Mouse (Mus musculus) ES-E14 (cell line): ENCODE results near the gene Naalad2. TPM values are rescaled to one million over a fixed set of nuclear protein-coding genes. Genes with fewer than 3 reads are reported as not detected.
"Not testable (repeated sequence)": the region's sequence is repeated elsewhere in the genome, so short reads cannot be mapped to it uniquely, and the experiment has no call there.

Experiments used
- DNase-seq: peaks from one replicate; pipeline ENCODE4 v3.0.0-alpha.2; 2013; ENCODE audit warnings: low read depth, low spot score
- H3K27ac ChIP-seq: 2 replicates; pipeline ENCODE4 v1.5.1; 2012; ENCODE audit warnings: low read depth, mild to moderate bottlenecking, low read length, moderate library complexity, mixed read lengths; ENCODE audit not compliant: poor library complexity, insufficient read depth, severe bottlenecking
- H3K36me3 ChIP-seq: 2 replicates; pipeline ENCODE4 v1.6.1; 2012; ENCODE audit warnings: mild to moderate bottlenecking, low read length, moderate library complexity, mixed read lengths; ENCODE audit not compliant: control insufficient read depth, poor library complexity, insufficient read depth, severe bottlenecking
- H3K4me1 ChIP-seq, 2 experiments: fragments of 150-350 bp in 1 of 2; sonication (generic) in 1 of 2; 2 replicates each; pipeline ENCODE4 v1.6.1; 2012; ENCODE audit warnings: low read length in 2 of 2, mild to moderate bottlenecking in 1 of 2, mixed read lengths in 1 of 2; ENCODE audit not compliant: control insufficient read depth in 2 of 2, insufficient read depth in 2 of 2, poor library complexity in 1 of 2
- H3K4me3 ChIP-seq, 2 experiments: fragments of 150-350 bp in 1 of 2; sonication (generic) in 1 of 2; 2 replicates each; pipeline ENCODE4 v1.5.1; 2012; ENCODE audit warnings: low read length in 2 of 2, low read depth in 1 of 2, mild to moderate bottlenecking in 1 of 2, mixed read lengths in 1 of 2; ENCODE audit not compliant: insufficient read depth in 1 of 2, poor library complexity in 1 of 2, severe bottlenecking in 1 of 2
- H3K9ac ChIP-seq: 2 replicates; pipeline ENCODE4 v1.6.1; 2012; ENCODE audit warnings: low read depth, mild to moderate bottlenecking, low read length, mixed read lengths; ENCODE audit not compliant: poor library complexity, insufficient read depth, severe bottlenecking
- H3K9me3 ChIP-seq: fragments of 150-350 bp; sonication (generic); 2 replicates; pipeline ENCODE4 v1.6.1; 2012; ENCODE audit warnings: low read depth, mild to moderate bottlenecking, low read length; ENCODE audit not compliant: control insufficient read depth, insufficient read depth
- CHD2 ChIP-seq: IDR thresholded peaks from 2 replicates; pipeline ENCODE4 v1.6.1; 2014; ENCODE audit warnings: mild to moderate bottlenecking, low read depth, low read length, inconsistent platforms
- HCFC1 ChIP-seq: IDR thresholded peaks from 2 replicates; pipeline ENCODE4 v1.6.1; 2012; ENCODE audit warnings: low read length, inconsistent platforms, borderline replicate concordance; ENCODE audit not compliant: insufficient read depth
- MAFK ChIP-seq: IDR thresholded peaks from 2 replicates; pipeline ENCODE4 v1.6.1; 2014; ENCODE audit warnings: mild to moderate bottlenecking, low read depth, low read length, inconsistent platforms; ENCODE audit not compliant: insufficient read depth
- ZC3H11A ChIP-seq: IDR thresholded peaks from 2 replicates; pipeline ENCODE4 v1.6.1; 2012; ENCODE audit warnings: low read depth, mild to moderate bottlenecking, inconsistent platforms, low read length, borderline replicate concordance
- ZNF384 ChIP-seq: IDR thresholded peaks from 2 replicates; pipeline ENCODE4 v1.6.1; 2012; ENCODE audit warnings: low read depth, low read length, inconsistent platforms
- in situ Hi-C, 2 experiments: fragments of 600-800 bp; cut with MboI; formaldehyde crosslinking; loops; one replicate each; pipeline ENCODE4 v1.15.1; 2025; ENCODE audit warnings: low sequenced_read_pairs in 2 of 2, inconsistent platforms in 1 of 2; ENCODE audit not compliant: unreplicated experiment in 2 of 2
- total RNA-seq: library from RNA; depleted of rRNA; stranded (reverse); fragments of 300-350 nt; gene quantifications from 2 replicates; pipeline ENCODE4 v1.2.3, GENCODE M21; 2012

Naalad2 gene
- total RNA-seq, 1 experiment: 2.9 TPM

DNA sequence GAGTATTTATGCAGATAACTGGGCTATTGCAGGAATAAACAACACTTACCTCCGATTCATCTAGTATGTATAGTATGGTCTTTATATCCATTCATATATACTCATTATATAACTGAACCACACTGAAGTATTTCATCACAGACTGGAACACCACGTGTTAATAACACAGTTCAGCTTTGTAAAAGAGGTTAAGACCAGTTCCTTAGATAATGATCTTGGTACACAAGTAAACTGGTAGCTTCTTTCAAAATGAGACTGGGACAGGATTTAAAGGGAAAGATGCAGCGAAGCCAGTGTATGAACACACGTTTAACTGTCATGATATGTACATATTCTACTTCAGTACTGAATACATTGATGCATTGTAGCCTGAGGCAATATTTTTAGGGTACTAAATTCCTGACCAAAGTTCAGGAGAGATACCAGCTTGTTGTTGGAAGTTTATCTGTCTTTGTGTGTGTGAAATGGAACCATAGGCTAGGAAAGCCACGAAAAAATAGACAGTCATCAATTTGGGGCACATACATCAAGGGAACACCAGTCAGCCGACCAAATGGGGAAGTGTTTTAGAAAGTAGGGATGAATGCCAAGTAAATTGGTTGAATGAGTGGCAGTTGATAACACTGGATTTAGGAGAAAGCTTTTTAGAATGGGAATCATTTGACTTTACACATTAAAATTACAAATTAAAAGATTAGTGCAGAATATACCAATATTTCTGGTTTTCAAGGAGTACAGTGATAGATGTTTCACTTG, 109.6 kb downstream of the Naalad2 start:
- in situ Hi-C loops: no loop called here
- H3K4me1 ChIP-seq: peaks cover 2% of the 10 kb centered on the region in 2 experiments; a peak in 2 of 4 replicates
- TF ChIP-seq MAFK (no peak), HCFC1 (no peak), ZC3H11A (no peak)
- H3K27ac ChIP-seq: no peak overlapping the region; the same call in 1 of the 2 replicates
- DNase-seq: no peak
- H3K9me3 ChIP-seq: no peaks in the 10 kb centered on the region
- peak overlapping the region; percentile 80 to 91 for H3K4me3 ChIP-seq
- H3K36me3 ChIP-seq: no peaks in the 10 kb centered on the region; the same call in 1 of the 2 replicates
- peak overlapping the region; percentile 92; the same call in 1 of the 2 replicates for H3K9ac ChIP-seq

DNA sequence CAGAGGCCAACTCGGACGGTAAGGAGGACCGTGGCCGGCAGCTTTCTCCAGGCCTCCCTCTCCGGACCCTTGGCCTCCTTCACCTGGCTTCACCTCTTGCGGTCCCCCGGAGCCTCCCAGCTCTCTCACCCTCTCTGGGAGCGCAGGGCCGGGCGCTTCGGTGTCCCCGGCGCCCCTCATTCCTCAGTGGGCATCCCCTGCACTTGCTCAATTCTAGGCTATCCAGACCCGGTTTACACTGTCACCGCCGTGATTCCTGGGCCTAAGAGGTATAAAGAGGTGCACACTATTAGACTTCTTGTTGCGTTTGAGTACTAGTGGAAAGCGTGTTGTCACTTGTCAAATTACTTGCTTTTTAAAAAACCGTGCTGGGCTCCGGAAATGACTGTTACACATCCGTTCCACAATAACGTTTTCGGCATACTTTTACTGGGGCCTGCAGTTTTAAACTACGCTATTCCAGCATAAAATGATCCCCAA, 110.3 kb downstream of the Naalad2 start:
- TF ChIP-seq CHD2 (no peak), ZC3H11A (no peak), MAFK (no peak), ZNF384 (no peak)
- peak overlapping the region; percentile 34 for H3K27ac ChIP-seq
- DNase-seq: no peak
- H3K9me3 ChIP-seq: no peaks in the 10 kb centered on the region
- no peaks in the 10 kb centered on the region; the same call in 1 of the 2 replicates for H3K36me3 ChIP-seq
- peak overlapping the region; percentile 92 for H3K9ac ChIP-seq
- in situ Hi-C loops: no loop called here
- H3K4me3 ChIP-seq: peak overlapping the region; percentile 80 to 91
- H3K4me1 ChIP-seq: peaks cover 2% of the 10 kb centered on the region in 2 experiments; a peak in 2 of 4 replicates

DNA sequence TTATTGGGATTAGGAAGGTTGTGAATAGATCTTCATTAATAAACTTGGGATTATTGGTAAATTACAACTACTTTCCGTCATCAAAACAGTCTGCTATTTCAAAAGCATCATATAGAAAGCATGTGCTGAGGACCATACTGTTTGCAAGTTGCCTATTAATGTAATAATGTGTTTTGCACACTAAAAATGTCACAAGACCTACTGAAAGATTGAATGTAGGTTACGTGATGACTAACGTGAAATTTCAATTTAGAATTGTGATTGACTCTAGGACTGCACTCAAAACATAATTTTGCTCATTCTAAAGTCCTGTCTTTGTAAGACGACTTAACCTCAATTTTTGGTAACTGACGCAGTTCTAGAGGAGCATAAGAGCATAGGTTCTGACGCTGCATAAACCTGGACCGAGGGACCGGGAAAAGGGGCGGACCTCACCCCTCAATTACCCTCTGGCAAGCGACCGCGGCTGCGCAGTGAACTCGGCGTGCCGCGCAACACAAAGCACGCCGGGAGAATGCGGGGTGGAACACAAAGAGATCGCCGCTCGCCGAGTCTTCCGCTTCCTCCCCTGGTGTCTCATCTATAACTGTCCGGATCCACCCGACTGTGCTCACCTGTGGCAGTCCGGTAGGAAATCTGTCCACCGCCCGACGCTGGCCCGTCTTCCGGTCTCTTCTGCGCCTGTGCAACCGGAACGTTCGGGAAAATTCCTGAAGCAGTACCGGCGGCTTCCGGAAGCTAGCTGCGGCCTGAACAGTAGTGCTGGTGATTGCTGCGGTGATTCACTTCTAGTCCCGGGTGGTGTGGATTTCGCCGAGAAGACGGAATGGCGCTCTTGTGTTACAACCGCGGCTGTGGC, 111.0 kb downstream of the Naalad2 start, which contains the start of gene Chordc1:
Gene Chordc1 (plus strand): TSS at position 555 of the 859 bp plus-strand sequence.
- Histone ChIP-seq H3K9ac (peak within 1 kb of the TSS; percentile 92), H3K36me3 (no peaks in the 10 kb centered on the region), H3K9me3 (no peaks in the 10 kb centered on the region), H3K4me1 (peaks cover 2% of the 10 kb centered on the region in 2 experiments; a peak in 2 of 4 replicates), H3K4me3 (peak within 1 kb of the TSS; percentile 80 to 91), H3K27ac (peak within 1 kb of the TSS; percentile 34)
- in situ Hi-C loops: no loop called here
- TF ChIP-seq CHD2 (no peak; the same call in 1 of the 2 replicates), MAFK (peak; percentile 62; the same call in 1 of the 2 replicates), ZC3H11A (no peak), ZNF384 (no peak), HCFC1 (peak; percentile 89)
- peak; percentile 88 for DNase-seq

DNA sequence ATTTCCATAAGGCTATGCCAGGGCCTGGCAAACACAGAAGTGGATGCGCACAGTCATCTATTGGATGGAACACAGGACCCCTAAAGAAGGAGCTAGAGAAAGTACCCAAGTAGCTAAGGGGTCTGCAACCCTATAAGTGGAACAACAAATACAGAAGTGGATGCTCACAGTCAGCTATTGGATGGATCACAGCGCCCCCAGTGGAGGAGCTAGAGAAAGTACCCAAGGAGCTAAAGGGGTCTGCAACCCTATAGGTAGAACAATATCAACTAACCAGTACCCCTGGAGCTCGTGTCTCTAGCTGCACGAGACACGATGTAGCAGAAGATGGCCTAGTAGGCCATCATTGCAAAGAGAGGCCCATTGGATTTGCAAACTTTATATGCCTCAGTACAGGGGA, 124.1 kb downstream of the Naalad2 start:
- H3K9ac ChIP-seq, H3K4me3 ChIP-seq, H3K9me3 ChIP-seq, H3K36me3 ChIP-seq, H3K27ac ChIP-seq, in situ Hi-C loops, H3K4me1 ChIP-seq, DNase-seq: not testable (repeated sequence)
